ENCODE assay signal across 14 mouse cellular contexts in the genomic region with DNA sequence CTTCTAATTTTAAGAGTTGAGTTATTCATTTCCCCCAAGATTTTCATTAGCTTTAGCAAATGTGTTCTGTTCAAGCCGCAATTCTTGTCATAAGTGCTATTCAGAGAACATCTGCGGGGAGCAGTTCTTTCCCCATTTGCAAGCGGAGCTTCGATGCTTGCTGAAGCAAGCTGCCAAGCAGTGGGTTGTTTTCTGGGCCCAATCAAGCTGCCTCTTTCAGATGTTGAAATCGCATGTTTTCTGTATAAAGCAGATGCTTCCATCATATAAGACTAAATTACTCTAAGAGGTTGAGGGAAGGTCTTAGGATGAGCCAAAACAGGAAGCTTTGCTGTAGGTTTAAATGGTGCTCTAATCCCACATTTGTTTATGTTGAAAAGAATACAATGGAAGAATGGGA.
DNase-seq lines count a peak whose midpoint lies in the region; ATAC-seq lines count a peak whose summit lies in the region.
"Had no signal": no experiment of that assay in that cellular context is flagged by ENCODE, and none has a peak within 500 bp of the region (broad histone marks: within the 10 kb centered on the region; RNA-seq: fewer than 3 reads in every experiment).

No protein-coding gene starts in this region.

- ATAC-seq in frontal cortex, adult (ENCODE audit: low TSS enrichment) = peak; percentile 95
- no peak for ATAC-seq in megakaryocyte-erythroid progenitor cell, adult 5-6 weeks (replicated peaks; ENCODE audit: low FRiP score, low TSS enrichment, poor library complexity, severe bottlenecking)
- ATAC-seq: intestine, embryonic 15.5 days had no signal

- no peak for DNase-seq in frontal cortex, postnatal 25 days (ENCODE audit: low spot score in 2 of 2)
- DNase-seq in layer of hippocampus, adult 11-12 months (ENCODE audit: low spot score) = peak; percentile 58
- DNase-seq in left cerebral cortex, adult 9 months (ENCODE audit: low spot score in 2 of 2) = peak; percentile 3 to 6
- DNase-seq in right cerebral cortex, postnatal 36 days (ENCODE audit: low spot score in 2 of 2) = peak; percentile 8 to 17
- DNase-seq in kidney, adult 9 months = no peak
- DNase-seq in embryo, embryonic 9.5 days (ENCODE audit: extremely low spot score) = no peak
- DNase-seq: B cell, adult 2 months; cerebellum, adult 18-20 months; embryo, embryonic 11 days; kidney, postnatal 10 days; lung, embryonic 14.5 days had no signal

Comparison
In these comparisons a context has a peak if more than half of its experiments do, and no peak if none do; other contexts are left out.
1. DNase-seq: peak in layer of hippocampus, adult 11-12 months (single experiment), left cerebral cortex, adult 9 months (2 of 2) and right cerebral cortex, postnatal 36 days (2 of 2); none in frontal cortex, postnatal 25 days (0 of 2), kidney, adult 9 months (single experiment) and embryo, embryonic 9.5 days (single experiment).